Mouse (Mus musculus) intestine, embryonic 14.5 days (tissue): ENCODE measurements around the gene H2afy2. TPM values are rescaled to one million over a fixed set of nuclear protein-coding genes. Genes with fewer than 3 reads are reported as not detected.

Experiments used
- ATAC-seq: fragments of 200-750 bp; cut with Nextera tagmentation; replicated peaks from 2 replicates; pipeline ENCODE4 v1.8.0; 2017; ENCODE audit warnings: low read depth, moderate number of reproducible peaks, moderate TSS enrichment, moderate library complexity; ENCODE audit not compliant: low FRiP score, low TSS enrichment
- DNase-seq: peaks from one replicate; pipeline ENCODE4 v3.0.0-alpha.2; 2018; ENCODE audit warnings: low spot score
- H3K27ac ChIP-seq: fragments of 300-500 bp; sonication (generic); 2 replicates; pipeline ENCODE4 v1.5.1; 2014; ENCODE audit warnings: low read depth, mild to moderate bottlenecking, control low read depth
- H3K27me3 ChIP-seq: fragments of 300-500 bp; sonication (generic); replicated peaks from 2 replicates; pipeline ENCODE4 v1.6.1; 2014; ENCODE audit warnings: low read length, control low read depth; ENCODE audit not compliant: control insufficient read depth, insufficient read depth
- H3K36me3 ChIP-seq: fragments of 300-500 bp; sonication (generic); 2 replicates; pipeline ENCODE4 v1.6.1; 2014; ENCODE audit warnings: low read length, control low read depth; ENCODE audit not compliant: control insufficient read depth, insufficient read depth
- H3K4me1 ChIP-seq: fragments of 300-500 bp; sonication (generic); replicated peaks from 2 replicates; pipeline ENCODE4 v1.6.1; 2014; ENCODE audit warnings: low read length, control low read depth, mixed read lengths; ENCODE audit not compliant: control insufficient read depth, insufficient read depth
- H3K4me2 ChIP-seq: fragments of 300-500 bp; sonication (generic); 2 replicates; pipeline ENCODE4 v1.6.1; 2014; ENCODE audit warnings: low read length
- H3K4me3 ChIP-seq: fragments of 300-500 bp; sonication (generic); 2 replicates; pipeline ENCODE4 v1.5.1; 2014; ENCODE audit warnings: low read depth, low read length, control low read depth, mixed read lengths
- H3K9ac ChIP-seq: fragments of 300-500 bp; sonication (generic); 2 replicates; pipeline ENCODE4 v1.6.1; 2014; ENCODE audit warnings: mild to moderate bottlenecking, low read length
- H3K9me3 ChIP-seq: fragments of 300-500 bp; sonication (generic); 2 replicates; pipeline ENCODE4 v1.6.1; 2016; ENCODE audit warnings: low read length, control low read depth; ENCODE audit not compliant: control insufficient read depth
- whole genome bisulfite sequencing: fragments of 180-500 bp; shearing (Covaris S2); extraction: QIAGEN DNeasy Blood & Tissue Kit; methylation state at CpG from one replicate; pipeline ENCODE4 v1.1.7; 2014; 5-methylcytosine and 5-hydroxymethylcytosine counted together
- polyA plus RNA-seq: library from polyadenylated mRNA; unstranded; fragments of >200 nt; fragmentation: Nextera tagmentation; extraction: Ambion mirVana; gene quantifications from 2 replicates; pipeline ENCODE4 v1.2.1, GENCODE M21; 2014

Gene H2afy2
- polyA plus RNA-seq, 1 experiment from 2014 or later, result 104 TPM

DNA sequence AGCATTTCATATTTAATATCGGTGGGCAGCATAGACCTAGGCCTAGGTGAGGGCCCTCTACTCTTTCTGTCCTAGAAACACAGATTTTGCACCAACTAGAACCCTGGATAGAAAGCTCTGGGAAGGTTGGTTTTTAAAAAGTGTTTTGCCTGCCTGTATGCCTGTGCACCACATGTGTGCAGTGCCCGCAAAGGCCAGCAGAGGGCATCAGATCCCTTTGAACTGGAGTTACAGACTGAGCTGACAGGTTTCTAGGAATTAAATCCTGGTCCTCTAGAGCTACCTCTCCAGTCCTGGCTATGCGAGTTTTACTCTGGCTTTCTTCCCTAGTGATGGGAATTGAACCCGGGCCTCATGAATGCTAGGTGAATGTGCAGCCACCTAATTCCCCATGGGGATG is 38.8 kb downstream of the H2afy2 start:
- WGBS, result 91% methylated on average over 4 of the region's 4 CpGs
- no peaks in the 10 kb centered on the region for H3K4me1 ChIP-seq
- peaks cover 95% of the 10 kb centered on the region for H3K36me3 ChIP-seq
- no peaks in the 10 kb centered on the region for H3K27me3 ChIP-seq
- H3K4me2 ChIP-seq, result no peak overlapping the region
- H3K9me3 ChIP-seq, result peaks cover 10% of the 10 kb centered on the region
- H3K4me3 ChIP-seq, result no peak overlapping the region
- H3K27ac ChIP-seq, result no peak overlapping the region
- DNase-seq, result peak; percentile 70
- no peak for ATAC-seq
- H3K9ac ChIP-seq, result no peak overlapping the region

GRCm38 (mm10) chr10:61742336-61742735 is 41.6 kb downstream of the H2afy2 start:
- ATAC-seq (no peak), DNase-seq (no peak)
- H3K9me3 ChIP-seq, result peaks cover 10% of the 10 kb centered on the region
- H3K27me3 ChIP-seq, result no peaks in the 10 kb centered on the region
- H3K27ac ChIP-seq, result no peak overlapping the region
- H3K4me3 ChIP-seq, result no peak overlapping the region
- H3K4me2 ChIP-seq, result no peak overlapping the region
- no peak overlapping the region for H3K9ac ChIP-seq
- peaks cover 95% of the 10 kb centered on the region for H3K36me3 ChIP-seq
- H3K4me1 ChIP-seq, result no peaks in the 10 kb centered on the region
- WGBS, result 94% methylated on average over 8 of the region's 8 CpGs

DNA sequence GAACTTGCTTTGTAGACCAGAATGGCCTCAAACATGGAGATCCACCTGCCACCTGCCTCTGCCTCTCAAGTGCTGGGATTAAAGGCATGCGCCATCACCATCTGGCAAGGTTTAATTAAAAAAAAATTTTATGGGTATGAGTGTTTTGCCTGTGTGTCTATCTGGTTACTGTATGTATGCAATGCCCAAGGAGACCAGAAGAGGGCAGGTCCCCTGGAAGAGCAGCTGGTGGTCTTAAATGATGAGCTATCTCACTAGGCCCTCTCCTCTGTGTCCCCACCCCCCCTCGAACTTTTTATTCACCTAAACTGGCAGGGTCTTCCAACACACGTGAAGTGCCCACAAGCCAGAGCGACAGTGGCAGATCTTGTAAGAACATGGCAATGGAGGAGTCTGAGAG is 42.1 kb downstream of the H2afy2 start:
- H3K36me3 ChIP-seq, result peaks cover 90% of the 10 kb centered on the region

DNA sequence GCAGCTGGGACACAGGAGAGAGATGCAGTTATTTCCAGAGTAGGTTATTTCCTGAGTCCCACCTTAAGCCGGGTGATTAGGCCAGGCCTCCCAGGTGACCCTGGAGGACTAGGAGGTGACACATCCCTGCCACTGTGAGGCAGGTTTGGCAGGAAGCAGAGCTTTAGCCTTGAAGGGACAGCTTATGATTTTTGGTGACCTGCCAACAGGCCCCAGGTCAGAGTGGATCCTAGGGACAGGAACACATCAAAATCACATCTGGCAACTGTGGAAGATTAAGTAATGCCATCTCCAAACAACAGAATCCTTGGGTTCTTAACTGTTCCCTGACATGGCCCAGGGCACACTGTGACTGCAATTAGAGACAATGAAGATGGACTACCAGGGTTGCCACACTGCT is 42.6 kb downstream of the H2afy2 start:
- ATAC-seq (no peak), DNase-seq (no peak)
- no peak overlapping the region for H3K4me3 ChIP-seq
- H3K9me3 ChIP-seq, result peaks cover 10% of the 10 kb centered on the region
- H3K27me3 ChIP-seq, result no peaks in the 10 kb centered on the region
- WGBS, result 75% methylated on average over 1 of the region's 1 CpGs
- no peaks in the 10 kb centered on the region for H3K4me1 ChIP-seq
- H3K4me2 ChIP-seq, result no peak overlapping the region
- H3K27ac ChIP-seq, result no peak overlapping the region
- H3K36me3 ChIP-seq, result peaks cover 84% of the 10 kb centered on the region
- H3K9ac ChIP-seq, result no peak overlapping the region

More for the DNA sequence above, 42.1 kb downstream of the H2afy2 start:
- Histone ChIP-seq H3K27me3 (no peaks in the 10 kb centered on the region), H3K9me3 (peaks cover 10% of the 10 kb centered on the region), H3K4me3 (no peak overlapping the region), H3K27ac (no peak overlapping the region), H3K9ac (no peak overlapping the region), H3K4me1 (no peaks in the 10 kb centered on the region), H3K4me2 (no peak overlapping the region)
- no peak for ATAC-seq
- 87% methylated on average over 4 of the region's 4 CpGs for WGBS
- DNase-seq, result no peak

- Histone ChIP-seq H3K9me3 (no peaks in the 10 kb centered on the region), H3K4me1 (no peaks in the 10 kb centered on the region), H3K4me3 (no peak overlapping the region), H3K36me3 (peaks cover 55% of the 10 kb centered on the region), H3K27me3 (no peaks in the 10 kb centered on the region), H3K27ac (no peak overlapping the region), H3K9ac (no peak overlapping the region), H3K4me2 (no peak overlapping the region)
- ATAC-seq, result no peak
- DNase-seq, result no peak
- 91% methylated on average over 4 of the region's 4 CpGs for WGBS
Observed at GRCm38 (mm10) chr10:61738126-61738525, 45.8 kb downstream of the H2afy2 start.

- DNase-seq (no peak), ATAC-seq (no peak)
- Histone ChIP-seq H3K4me3 (no peak overlapping the region), H3K9ac (no peak overlapping the region), H3K36me3 (peaks cover 49% of the 10 kb centered on the region), H3K27ac (no peak overlapping the region), H3K27me3 (no peaks in the 10 kb centered on the region), H3K4me1 (no peaks in the 10 kb centered on the region), H3K4me2 (no peak overlapping the region), H3K9me3 (no peaks in the 10 kb centered on the region)
- WGBS, result 90% methylated on average over 1 of the region's 1 CpGs
Observed at GRCm38 (mm10) chr10:61737537-61737936, 46.4 kb downstream of the H2afy2 start.

DNA sequence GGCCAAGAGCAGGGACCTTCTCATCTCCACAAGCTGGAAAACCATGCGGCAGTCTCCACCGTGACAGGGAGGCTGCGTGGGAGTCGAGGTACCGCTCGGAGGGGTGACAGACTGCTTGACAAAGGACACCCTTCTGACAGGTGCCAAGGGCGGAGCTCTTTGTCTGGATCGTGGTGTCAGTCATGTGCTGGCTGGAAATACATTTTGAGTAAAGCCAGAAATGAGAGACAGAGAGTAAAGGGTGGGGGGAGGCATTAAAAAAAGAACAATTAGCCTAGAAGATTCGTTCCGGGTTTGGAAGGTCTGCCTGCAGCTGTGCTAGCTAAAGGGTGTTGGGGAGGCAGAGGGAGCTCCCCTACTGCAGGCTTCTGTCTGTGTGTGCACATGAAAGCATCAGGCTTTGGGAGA is 47.3 kb downstream of the H2afy2 start:
- Histone ChIP-seq H3K4me3 (no peak overlapping the region), H3K4me2 (no peak overlapping the region), H3K9ac (no peak overlapping the region), H3K27ac (no peak overlapping the region), H3K27me3 (no peaks in the 10 kb centered on the region), H3K36me3 (peaks cover 40% of the 10 kb centered on the region), H3K4me1 (no peaks in the 10 kb centered on the region), H3K9me3 (no peaks in the 10 kb centered on the region)
- ATAC-seq (no peak), DNase-seq (no peak)
- WGBS, result 68% methylated on average over 10 of the region's 10 CpGs

DNA sequence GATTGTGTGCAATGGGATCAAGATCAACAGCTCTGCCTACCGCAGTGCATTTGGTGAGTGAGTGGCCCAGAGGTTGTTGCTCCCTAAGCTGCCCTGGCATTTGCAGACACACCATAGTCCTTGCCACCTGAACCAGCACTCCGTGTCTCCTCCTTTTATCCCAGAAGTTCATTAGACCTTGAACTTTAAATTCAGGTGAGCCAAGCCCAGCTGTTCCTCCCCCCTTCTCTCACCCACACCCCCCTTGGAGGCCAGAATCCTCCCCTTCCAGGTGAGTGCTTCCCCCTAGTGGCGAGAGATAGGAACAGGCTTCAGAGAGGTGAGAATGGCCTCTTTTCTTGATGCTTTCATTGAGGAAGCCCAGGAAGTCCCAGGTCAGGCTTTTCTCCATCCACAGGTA is 49.6 kb downstream of the H2afy2 start:
- H3K4me1 ChIP-seq, result no peaks in the 10 kb centered on the region
- H3K4me3 ChIP-seq, result no peak overlapping the region
- DNase-seq, result peak; percentile 59
- ATAC-seq, result no peak
- no peak overlapping the region for H3K27ac ChIP-seq
- no peaks in the 10 kb centered on the region for H3K27me3 ChIP-seq
- 40% methylated on average over 3 of the region's 3 CpGs for WGBS
- H3K36me3 ChIP-seq, result peaks cover 25% of the 10 kb centered on the region
- H3K4me2 ChIP-seq, result no peak overlapping the region
- no peak overlapping the region for H3K9ac ChIP-seq
- peaks cover 3% of the 10 kb centered on the region; the same call in 1 of the 2 replicates for H3K9me3 ChIP-seq

DNA sequence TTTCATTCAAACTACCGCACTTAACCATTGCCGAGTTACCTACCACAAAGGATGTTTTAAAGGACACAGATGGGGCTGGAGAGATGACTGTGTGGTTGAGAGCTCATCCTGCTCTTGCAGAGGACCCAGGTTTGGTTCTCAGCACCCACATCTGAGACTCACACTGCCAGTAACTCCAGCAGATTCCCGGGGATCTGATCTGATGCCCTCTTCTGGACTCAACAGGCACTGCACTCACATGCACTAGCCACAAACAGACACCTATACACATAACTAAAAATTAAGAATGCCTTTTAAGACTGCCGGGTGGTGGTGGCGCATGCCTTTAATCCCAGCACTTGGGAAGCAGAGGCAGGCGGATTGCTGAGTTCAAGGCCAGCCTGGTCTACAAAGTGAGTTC is 53.8 kb downstream of the H2afy2 start:
- H3K4me2 ChIP-seq, result no peak overlapping the region
- DNase-seq (no peak), ATAC-seq (no peak)
- WGBS, result 97% methylated on average over 6 of the region's 6 CpGs
- peaks cover 3% of the 10 kb centered on the region; the same call in 1 of the 2 replicates for H3K9me3 ChIP-seq
- H3K27ac ChIP-seq, result no peak overlapping the region
- H3K4me3 ChIP-seq, result no peak overlapping the region
- H3K36me3 ChIP-seq, result peaks cover 17% of the 10 kb centered on the region
- H3K27me3 ChIP-seq, result no peaks in the 10 kb centered on the region
- no peaks in the 10 kb centered on the region for H3K4me1 ChIP-seq
- H3K9ac ChIP-seq, result no peak overlapping the region
